Mouse (Mus musculus): ENCODE data around the gene Zfand3.

- TF ChIP-seq EP300 (IDR thresholded peaks at IDR 0.05; ENCODE audit: low read depth), result no peak
- TF ChIP-seq CTCF (IDR thresholded peaks at IDR 0.05; ENCODE audit: low read depth), result no peak
Measured at GRCm38 (mm10) chr17:30128456-30128855, 123.9 kb downstream of the Zfand3 start.

Data from liver, embryonic 14.5 days (tissue).